Mouse (Mus musculus) brain, adult 10 weeks (tissue): ENCODE data around the gene Fam204a. TPM values are rescaled to one million over a fixed set of nuclear protein-coding genes. Genes with fewer than 3 reads are reported as not detected.

Experiments
- polyA plus RNA-seq: library from polyadenylated mRNA; stranded (reverse); fragments of 350-450 nt; fragmentation: Illumina TruSeq; extraction: RNeasy Lipid Tissue Mini Kit (QIAGEN cat#74804); gene quantifications from one replicate; pipeline ENCODE4 v1.2.3, GENCODE M21; 2015; ENCODE audit warnings: low read depth, low replicate concordance

Gene Fam204a
- 34.0 TPM for polyA plus RNA-seq

DNA sequence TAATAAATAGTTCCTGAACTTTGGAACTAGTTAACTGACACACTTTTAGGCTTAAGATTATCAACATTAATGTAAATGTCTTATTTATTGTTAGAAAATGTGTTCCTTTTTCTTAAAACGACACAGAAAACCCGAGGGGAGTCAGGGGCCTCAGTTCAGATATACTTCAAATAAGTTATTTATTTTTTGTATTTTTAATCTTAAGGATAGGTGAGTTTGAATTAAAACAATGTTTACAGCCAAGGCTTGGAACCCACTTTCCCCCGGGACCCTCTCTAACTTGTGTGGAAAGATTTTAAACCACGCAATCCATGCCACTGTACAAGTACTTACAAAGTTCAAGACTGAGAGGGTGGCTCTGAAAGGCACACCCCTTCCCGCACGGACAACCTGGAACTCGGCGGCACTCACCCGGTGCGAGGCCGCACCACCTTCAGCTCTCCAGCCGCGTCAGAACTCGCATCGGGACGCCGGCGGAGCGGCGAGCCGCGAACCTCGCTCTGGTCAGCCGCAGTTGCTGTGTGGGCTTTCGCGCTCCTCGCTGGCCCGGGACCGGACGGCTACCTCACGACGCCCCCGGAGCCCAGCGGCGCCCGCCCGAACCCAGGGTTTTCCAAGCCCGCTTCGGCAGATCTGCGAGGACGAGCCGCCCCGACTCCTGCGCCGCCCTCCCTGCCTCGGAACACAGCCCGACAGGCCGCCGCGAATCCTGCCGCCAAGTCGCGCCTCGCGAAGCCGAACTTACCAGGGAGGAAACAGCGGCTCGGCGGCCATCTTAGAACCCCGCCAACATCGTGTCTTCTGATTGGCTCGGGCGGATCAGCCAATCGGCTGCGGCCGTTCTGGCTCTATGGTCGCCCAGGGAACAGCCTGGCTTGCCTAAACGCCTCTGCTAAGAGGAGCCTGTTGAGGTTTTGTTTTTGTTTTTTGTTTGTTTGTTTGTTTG, at the start of gene Fam204a:
Fam204a (minus strand) TSS at position 803 of the 946 bp plus-strand sequence.

Other genes starting within 250 kb of the Fam204a start
- not detected for gene Prlhr, start 241.6 kb upstream of the Fam204a start, polyA plus RNA-seq